Mouse (Mus musculus) G1E (cell line): ENCODE data around the gene Adcy6. TPM values are rescaled to one million over a fixed set of nuclear protein-coding genes. Genes with fewer than 3 reads are reported as not detected.

Experiments used
- ATAC-seq: 2 replicates; pipeline ENCODE4 v1.8.0; 2016; ENCODE audit warnings: mild to moderate bottlenecking; ENCODE audit not compliant: insufficient number of reproducible peaks, poor library complexity, low FRiP score, severe bottlenecking; ENCODE audit errors: extremely low read depth
- DNase-seq: peaks from one replicate; pipeline ENCODE4 v3.0.0; 2012; ENCODE audit warnings: low spot score
- H3K27me3 ChIP-seq: 2 replicates; pipeline ENCODE4 v1.6.1; 2012; ENCODE audit warnings: mild to moderate bottlenecking, low read length, inconsistent platforms; ENCODE audit not compliant: insufficient read depth
- H3K36me3 ChIP-seq: replicated peaks from 2 replicates; pipeline ENCODE3; 2012; ENCODE audit warnings: mild to moderate bottlenecking, inconsistent platforms
- H3K4me1 ChIP-seq: 2 replicates; pipeline ENCODE4 v1.6.1; 2012; ENCODE audit warnings: low read depth, low read length, inconsistent platforms, mixed read lengths; ENCODE audit not compliant: insufficient read depth
- H3K4me3 ChIP-seq: 2 replicates; pipeline ENCODE4 v1.5.1; 2012; ENCODE audit warnings: low read depth, mild to moderate bottlenecking, inconsistent platforms, low read length, moderate library complexity, mixed read lengths
- H3K9me3 ChIP-seq: replicated peaks from 2 replicates; pipeline ENCODE4 v1.6.1; 2012; ENCODE audit warnings: inconsistent platforms
- CTCF ChIP-seq: IDR thresholded peaks from 2 replicates; pipeline ENCODE4 v1.5.1; 2012; ENCODE audit warnings: low read depth, low read length, inconsistent platforms, mixed read lengths
- GATA1 ChIP-seq: IDR thresholded peaks from 2 replicates; pipeline ENCODE4 v1.6.1; 2012; ENCODE audit warnings: borderline replicate concordance, low read length, inconsistent platforms, mixed read lengths
- GATA2 ChIP-seq: IDR thresholded peaks from 2 replicates; pipeline ENCODE4 v1.6.1; 2012; ENCODE audit warnings: low read depth, low read length, inconsistent platforms, borderline replicate concordance
- POLR2AphosphoS5 ChIP-seq: IDR thresholded peaks from 2 replicates; pipeline ENCODE4 v1.6.1; 2012; ENCODE audit warnings: low read depth, low read length, inconsistent platforms; ENCODE audit not compliant: insufficient replicate concordance
- TAL1 ChIP-seq: conservative IDR thresholded peaks from 2 replicates; pipeline ENCODE4 v1.6.1; 2012; ENCODE audit warnings: low read depth, low read length, inconsistent platforms, mixed read lengths
- polyA plus RNA-seq: library from polyadenylated mRNA; stranded (reverse); fragments of >175 nt; gene quantifications from 2 replicates; pipeline ENCODE4 v1.2.3, GENCODE M21; 2012
- total RNA-seq, 2 experiments: library from RNA; stranded (forward) in 1 of 2; stranded (reverse) in 1 of 2; fragments of 200-1000 nt in 1 of 2; fragments of >200 nt in 1 of 2; fragmentation: Nextera tagmentation in 1 of 2; gene quantifications; 2 replicates each; pipeline ENCODE4 v1.2.3; 2014 to 2017

Adcy6 gene
- total and polyA plus RNA-seq, 3 experiments, result 0.22 to 5.0 TPM; not detected in 1

GRCm38 (mm10) chr15:98585421-98585820, 24.5 kb downstream of the Adcy6 start:
- Histone ChIP-seq H3K9me3 (no peaks in the 10 kb centered on the region), H3K27me3 (peaks cover 23% of the 10 kb centered on the region)

DNA sequence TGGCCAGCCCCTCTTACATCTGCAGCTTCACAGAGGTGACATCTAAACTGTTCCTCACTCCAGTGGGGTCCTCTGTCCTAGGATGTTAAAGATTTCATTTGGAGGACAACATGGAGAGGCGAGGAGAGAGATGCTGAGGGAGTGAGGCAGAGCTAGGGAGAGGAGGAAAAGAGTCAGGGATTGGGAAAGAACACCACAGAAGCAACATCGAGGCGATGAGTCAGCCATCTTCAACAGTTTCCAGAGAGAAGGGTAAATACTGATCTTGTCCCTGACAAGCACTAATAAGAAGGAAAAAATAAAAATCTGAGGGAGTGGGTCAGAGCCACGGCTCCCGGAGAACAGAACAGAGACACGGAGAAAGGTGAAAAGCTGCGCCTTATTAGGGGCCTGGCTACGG, 26.9 kb downstream of the Adcy6 start:
- Histone ChIP-seq H3K36me3 (no peaks in the 10 kb centered on the region), H3K4me1 (peaks cover 11% of the 10 kb centered on the region), H3K9me3 (no peaks in the 10 kb centered on the region), H3K27me3 (peaks cover 29% of the 10 kb centered on the region), H3K4me3 (no peak overlapping the region)
- no peak for TF ChIP-seq POLR2AphosphoS5
- TF ChIP-seq CTCF, result no peak
- TF ChIP-seq GATA2, result no peak
- TF ChIP-seq TAL1, result no peak
- no peak for TF ChIP-seq GATA1
- no peak for DNase-seq
- ATAC-seq, result no peak

More at GRCm38 (mm10) chr15:98585421-98585820, 24.5 kb downstream of the Adcy6 start:
- no peak overlapping the region for H3K4me3 ChIP-seq
- DNase-seq (no peak), ATAC-seq (no peak)
- peaks cover 13% of the 10 kb centered on the region for H3K4me1 ChIP-seq
- TF ChIP-seq POLR2AphosphoS5 (no peak), GATA1 (no peak), CTCF (no peak), GATA2 (no peak)
- H3K36me3 ChIP-seq, result no peaks in the 10 kb centered on the region

GRCm38 (mm10) chr15:98582410-98582809, 27.5 kb downstream of the Adcy6 start:
- H3K9me3 ChIP-seq, result no peaks in the 10 kb centered on the region
- peaks cover 35% of the 10 kb centered on the region for H3K27me3 ChIP-seq
- DNase-seq, result no peak

GRCm38 (mm10) chr15:98579795-98580464, 29.9 kb downstream of the Adcy6 start:
- Histone ChIP-seq H3K9me3 (no peaks in the 10 kb centered on the region), H3K4me1 (peaks cover 3% of the 10 kb centered on the region), H3K27me3 (peaks cover 39% of the 10 kb centered on the region), H3K4me3 (no peak overlapping the region), H3K36me3 (no peaks in the 10 kb centered on the region)
- DNase-seq (no peak), ATAC-seq (no peak)
- TF ChIP-seq GATA2, result no peak
- no peak for TF ChIP-seq POLR2AphosphoS5
- no peak for TF ChIP-seq TAL1
- TF ChIP-seq GATA1, result no peak
- no peak for TF ChIP-seq CTCF

More at GRCm38 (mm10) chr15:98582410-98582809, 27.5 kb downstream of the Adcy6 start:
- H3K4me3 ChIP-seq, result no peak overlapping the region
- no peak for ATAC-seq
- H3K36me3 ChIP-seq, result no peaks in the 10 kb centered on the region
- peaks cover 5% of the 10 kb centered on the region for H3K4me1 ChIP-seq
- no peak for TF ChIP-seq GATA2
- TF ChIP-seq POLR2AphosphoS5, result no peak
- no peak for TF ChIP-seq CTCF
- no peak for TF ChIP-seq GATA1
- TF ChIP-seq TAL1, result no peak

GRCm38 (mm10) chr15:98579310-98579709, 30.6 kb downstream of the Adcy6 start:
- Histone ChIP-seq H3K27me3 (peaks cover 39% of the 10 kb centered on the region), H3K36me3 (no peaks in the 10 kb centered on the region), H3K9me3 (no peaks in the 10 kb centered on the region), H3K4me1 (no peaks in the 10 kb centered on the region), H3K4me3 (no peak overlapping the region)
- ATAC-seq, result no peak
- no peak for DNase-seq
- TF ChIP-seq CTCF (no peak), TAL1 (no peak), POLR2AphosphoS5 (no peak), GATA2 (no peak)

DNA sequence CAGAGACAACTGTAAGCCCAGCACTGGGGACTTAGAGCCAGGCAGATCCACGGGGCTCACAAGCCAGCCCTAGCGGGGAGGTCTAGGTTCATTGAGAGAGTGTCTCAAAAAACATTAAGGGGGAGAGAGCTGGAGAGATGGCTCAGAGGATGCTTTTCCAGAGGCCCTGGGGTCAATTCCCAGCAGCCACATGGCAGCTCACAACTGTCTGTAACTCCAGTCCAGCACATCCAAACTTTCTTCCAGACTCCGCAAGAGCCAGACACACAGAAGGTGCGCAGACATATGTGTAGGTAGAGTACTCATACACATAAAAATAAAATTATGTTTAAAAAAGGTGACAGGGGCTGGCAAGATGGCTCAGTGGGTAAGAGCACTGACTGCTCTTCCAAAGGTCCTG, 36.6 kb downstream of the Adcy6 start:
- H3K36me3 ChIP-seq, result peaks cover 14% of the 10 kb centered on the region
- H3K27me3 ChIP-seq, result peaks cover 17% of the 10 kb centered on the region
- H3K4me3 ChIP-seq, result no peak overlapping the region
- H3K9me3 ChIP-seq, result no peaks in the 10 kb centered on the region
- ATAC-seq, result no peak
- TF ChIP-seq GATA2, result no peak
- TF ChIP-seq GATA1, result no peak
- no peak for TF ChIP-seq CTCF
- no peak for TF ChIP-seq TAL1
- TF ChIP-seq POLR2AphosphoS5, result no peak
- no peak for DNase-seq
- peaks cover 13% of the 10 kb centered on the region for H3K4me1 ChIP-seq
